Mouse (Mus musculus) ES-E14 (cell line): ENCODE data around the gene Stt3a. TPM values are rescaled to one million over a fixed set of nuclear protein-coding genes. Genes with fewer than 3 reads are reported as not detected.

ENCODE experiments used
- DNase-seq: peaks from one replicate; pipeline ENCODE4 v3.0.0-alpha.2; 2013; ENCODE audit warnings: low read depth, low spot score
- H3K27ac ChIP-seq: 2 replicates; pipeline ENCODE4 v1.5.1; 2012; ENCODE audit warnings: low read depth, mild to moderate bottlenecking, low read length, moderate library complexity, mixed read lengths; ENCODE audit not compliant: poor library complexity, insufficient read depth, severe bottlenecking
- H3K36me3 ChIP-seq: 2 replicates; pipeline ENCODE4 v1.6.1; 2012; ENCODE audit warnings: mild to moderate bottlenecking, low read length, moderate library complexity, mixed read lengths; ENCODE audit not compliant: control insufficient read depth, poor library complexity, insufficient read depth, severe bottlenecking
- H3K4me1 ChIP-seq, 2 experiments: fragments of 150-350 bp in 1 of 2; sonication (generic) in 1 of 2; 2 replicates each; pipeline ENCODE4 v1.6.1; 2012; ENCODE audit warnings: low read length in 2 of 2, mild to moderate bottlenecking in 1 of 2, mixed read lengths in 1 of 2; ENCODE audit not compliant: control insufficient read depth in 2 of 2, insufficient read depth in 2 of 2, poor library complexity in 1 of 2
- H3K4me3 ChIP-seq, 2 experiments: fragments of 150-350 bp in 1 of 2; sonication (generic) in 1 of 2; 2 replicates each; pipeline ENCODE4 v1.5.1; 2012; ENCODE audit warnings: low read length in 2 of 2, low read depth in 1 of 2, mild to moderate bottlenecking in 1 of 2, mixed read lengths in 1 of 2; ENCODE audit not compliant: insufficient read depth in 1 of 2, poor library complexity in 1 of 2, severe bottlenecking in 1 of 2
- H3K9ac ChIP-seq: 2 replicates; pipeline ENCODE4 v1.6.1; 2012; ENCODE audit warnings: low read depth, mild to moderate bottlenecking, low read length, mixed read lengths; ENCODE audit not compliant: poor library complexity, insufficient read depth, severe bottlenecking
- H3K9me3 ChIP-seq: fragments of 150-350 bp; sonication (generic); 2 replicates; pipeline ENCODE4 v1.6.1; 2012; ENCODE audit warnings: low read depth, mild to moderate bottlenecking, low read length; ENCODE audit not compliant: control insufficient read depth, insufficient read depth
- CHD2 ChIP-seq: IDR thresholded peaks from 2 replicates; pipeline ENCODE4 v1.6.1; 2014; ENCODE audit warnings: mild to moderate bottlenecking, low read depth, low read length, inconsistent platforms
- HCFC1 ChIP-seq: IDR thresholded peaks from 2 replicates; pipeline ENCODE4 v1.6.1; 2012; ENCODE audit warnings: low read length, inconsistent platforms, borderline replicate concordance; ENCODE audit not compliant: insufficient read depth
- MAFK ChIP-seq: IDR thresholded peaks from 2 replicates; pipeline ENCODE4 v1.6.1; 2014; ENCODE audit warnings: mild to moderate bottlenecking, low read depth, low read length, inconsistent platforms; ENCODE audit not compliant: insufficient read depth
- ZC3H11A ChIP-seq: IDR thresholded peaks from 2 replicates; pipeline ENCODE4 v1.6.1; 2012; ENCODE audit warnings: low read depth, mild to moderate bottlenecking, inconsistent platforms, low read length, borderline replicate concordance
- ZNF384 ChIP-seq: IDR thresholded peaks from 2 replicates; pipeline ENCODE4 v1.6.1; 2012; ENCODE audit warnings: low read depth, low read length, inconsistent platforms
- in situ Hi-C, 2 experiments: fragments of 600-800 bp; cut with MboI; formaldehyde crosslinking; loops; one replicate each; pipeline ENCODE4 v1.15.1; 2025; ENCODE audit warnings: low sequenced_read_pairs in 2 of 2, inconsistent platforms in 1 of 2; ENCODE audit not compliant: unreplicated experiment in 2 of 2
- total RNA-seq: library from RNA; depleted of rRNA; stranded (reverse); fragments of 300-350 nt; gene quantifications from 2 replicates; pipeline ENCODE4 v1.2.3, GENCODE M21; 2012

Gene Stt3a
- total RNA-seq, 1 experiment, result 459 TPM

- no peaks in the 10 kb centered on the region for H3K9me3 ChIP-seq
- H3K4me3 ChIP-seq, result no peak overlapping the region
- peaks cover 34% of the 10 kb centered on the region for H3K36me3 ChIP-seq
- no peak overlapping the region; the same call in 1 of the 2 replicates for H3K9ac ChIP-seq
- H3K27ac ChIP-seq, result no peak overlapping the region
- TF ChIP-seq CHD2 (no peak), ZNF384 (no peak), ZC3H11A (no peak), MAFK (no peak), HCFC1 (no peak)
- in situ Hi-C loops, result no loop called here
- no peak for DNase-seq
- H3K4me1 ChIP-seq, result peaks cover 6 to 7% of the 10 kb centered on the region in 2 experiments
These were observed 24.7 kb upstream of the Stt3a start for GRCm38 (mm10) chr9:36792191-36792590.

DNA sequence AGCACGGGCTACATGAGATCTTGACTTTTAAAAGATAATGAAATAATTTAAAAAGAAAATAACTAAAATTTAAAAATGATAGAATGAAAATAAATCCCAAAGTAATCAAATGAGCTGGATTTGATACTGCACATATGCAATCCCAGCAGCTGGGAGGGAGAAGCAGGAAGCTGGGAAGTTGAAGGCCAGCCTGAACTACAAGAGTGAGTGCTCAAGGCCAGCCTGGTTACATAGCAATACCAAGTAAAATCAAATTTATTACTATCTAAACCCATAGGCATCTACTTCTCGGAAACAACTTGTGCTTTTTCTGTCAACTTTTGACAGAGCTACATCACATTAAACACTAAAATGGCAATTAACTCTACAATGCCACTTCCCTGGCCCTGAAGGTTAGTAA is 16.4 kb upstream of the Stt3a start:
- H3K27ac ChIP-seq, result no peak overlapping the region
- peaks cover 42% of the 10 kb centered on the region for H3K36me3 ChIP-seq
- no peak overlapping the region for H3K9ac ChIP-seq
- no peak for DNase-seq
- no peaks in the 10 kb centered on the region for H3K9me3 ChIP-seq
- TF ChIP-seq MAFK (no peak), HCFC1 (no peak), ZC3H11A (no peak), ZNF384 (no peak), CHD2 (no peak)
- no peaks in the 10 kb centered on the region for H3K4me1 ChIP-seq
- in situ Hi-C loops, result no loop called here
- no peak overlapping the region for H3K4me3 ChIP-seq

GRCm38 (mm10) chr9:36769048-36769413 is 1.6 kb upstream of the Stt3a start:
- no peak for DNase-seq
- H3K9ac ChIP-seq, result no peak overlapping the region; the same call in 1 of the 2 replicates
- H3K27ac ChIP-seq, result no peak overlapping the region
- peaks cover 2% of the 10 kb centered on the region for H3K36me3 ChIP-seq
- in situ Hi-C loops, result no loop called here
- TF ChIP-seq MAFK, result no peak
- no peak for TF ChIP-seq CHD2
- TF ChIP-seq HCFC1, result no peak
- no peak for TF ChIP-seq ZC3H11A
- TF ChIP-seq ZNF384, result no peak
- no peaks in the 10 kb centered on the region for H3K9me3 ChIP-seq
- peak overlapping the region in 1 of 2 experiments; percentile 86; a peak in 3 of 4 replicates for H3K4me3 ChIP-seq
- H3K4me1 ChIP-seq, result no peaks in the 10 kb centered on the region; a peak in 1 of 4 replicates

DNA sequence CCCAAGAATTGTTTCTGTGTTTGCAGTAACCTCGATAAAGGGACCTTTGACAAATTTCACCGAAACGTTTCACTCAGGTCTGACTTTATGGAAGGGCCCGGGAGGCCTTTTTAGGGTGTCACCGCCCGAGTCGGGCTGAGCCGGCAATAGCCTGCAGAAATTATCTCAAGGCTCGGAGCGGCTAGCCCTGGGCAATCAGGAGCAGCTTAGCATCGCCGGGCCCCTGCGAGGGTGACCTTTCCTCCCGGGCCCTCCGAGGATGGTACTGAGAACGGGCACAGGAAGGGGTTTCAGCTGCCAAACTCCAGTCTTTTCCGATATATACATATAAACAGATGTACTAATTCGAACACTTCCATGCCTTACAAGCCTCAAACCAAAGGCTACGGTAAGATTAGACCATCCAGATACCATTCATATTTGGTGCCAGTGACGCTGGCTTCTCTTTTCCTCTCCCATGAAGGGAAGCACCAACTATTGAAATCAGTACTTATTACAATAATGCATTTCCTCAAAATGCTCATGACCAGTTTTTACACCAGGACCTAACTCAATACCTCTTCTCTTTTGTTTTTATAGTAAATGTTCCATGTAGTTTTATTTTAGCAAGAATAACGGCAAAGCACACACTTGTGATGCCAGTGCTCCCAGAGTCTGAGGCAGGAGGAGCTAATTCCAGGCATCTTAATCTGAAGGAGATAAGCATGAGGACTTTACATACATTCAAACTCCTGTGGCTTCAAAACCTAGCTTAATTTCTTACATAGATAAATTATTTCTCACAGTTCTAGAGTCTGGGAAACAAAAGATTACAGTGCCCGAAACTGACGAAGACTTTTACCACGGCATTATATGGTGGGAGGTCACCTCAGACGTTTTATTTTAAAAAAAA is 923 bp upstream of the Stt3a start:
- Histone ChIP-seq H3K4me3 (peak overlapping the region; percentile 73 to 86), H3K9me3 (no peaks in the 10 kb centered on the region), H3K4me1 (no peaks in the 10 kb centered on the region; a peak in 1 of 4 replicates), H3K36me3 (peaks cover 4% of the 10 kb centered on the region), H3K27ac (peak overlapping the region; percentile 16; the same call in 1 of the 2 replicates), H3K9ac (peak overlapping the region; percentile 85)
- no peak for DNase-seq
- in situ Hi-C loops, result no loop called here
- TF ChIP-seq HCFC1, result no peak
- no peak for TF ChIP-seq MAFK
- TF ChIP-seq ZNF384, result 0 out of 2 replicates have a peak, but pooled peaks have one; percentile 17
